Mouse (Mus musculus) stomach, postnatal 0 days (tissue): Measurements from ENCODE around the gene Ralgapb.

Experiments
- CTCF ChIP-seq: IDR thresholded peaks from 2 replicates; pipeline ENCODE4 v1.5.1; 2016; ENCODE audit warnings: antibody characterized with exemption, low read depth, mild to moderate bottlenecking, moderate library complexity
- EP300 ChIP-seq: optimal IDR thresholded peaks from 2 replicates; pipeline ENCODE3; 2016; ENCODE audit warnings: antibody characterized with exemption

- TF ChIP-seq CTCF, result no peak
- no peak for TF ChIP-seq EP300
Observed at GRCm38 (mm10) chr2:158503226-158503625, 93.6 kb downstream of the Ralgapb start.
